Mouse (Mus musculus): ENCODE data around the gene Zfp974. TPM values are rescaled to one million over a fixed set of nuclear protein-coding genes. Genes with fewer than 3 reads are reported as not detected.
A peak's percentile ranks its signal among the peaks of the same experiment; 100 is the strongest.
"Not testable (repeated sequence)": the region's sequence is repeated elsewhere in the genome, so short reads cannot be mapped to it uniquely, and the experiment has no call there.

The Zfp974 gene
- polyA plus RNA-seq, 1 experiment from 2014 or later, result 17.0 TPM

- 95% methylated on average over 4 of the region's 4 CpGs for WGBS
- H3K4me2 ChIP-seq (replicated peaks), result no peak overlapping the region
- H3K4me1 ChIP-seq (replicated peaks; ENCODE audit: control insufficient read depth, insufficient read depth, low read length), result no peaks in the 10 kb centered on the region
- DNase-seq (ENCODE audit: low spot score) (no peak), ATAC-seq (ENCODE audit: low FRiP score) (no peak)
- H3K9me3 ChIP-seq (ENCODE audit: control insufficient read depth, low read length), result 0 out of 2 replicates have a peak, but pooled peaks cover 3% of the 10 kb centered on the region
- H3K27me3 ChIP-seq (ENCODE audit: control insufficient read depth, insufficient read depth, low read length), result no peaks in the 10 kb centered on the region
- no peak overlapping the region for H3K9ac ChIP-seq
- H3K36me3 ChIP-seq (replicated peaks; ENCODE audit: control insufficient read depth, insufficient read depth), result peaks cover 13% of the 10 kb centered on the region
- H3K27ac ChIP-seq, result no peak overlapping the region
- no peak overlapping the region for H3K4me3 ChIP-seq (replicated peaks; ENCODE audit: low read length)
Measured at GRCm38 (mm10) chr7:27881721-27882120, 47.5 kb downstream of the Zfp974 start.

GRCm38 (mm10) chr7:27862578-27862977 lies 66.7 kb downstream of the Zfp974 start:
- ATAC-seq (ENCODE audit: low FRiP score); H3K36me3 ChIP-seq (replicated peaks; ENCODE audit: control insufficient read depth, insufficient read depth); DNase-seq (ENCODE audit: low spot score); H3K27me3 ChIP-seq (ENCODE audit: control insufficient read depth, insufficient read depth, low read length); H3K4me3 ChIP-seq (replicated peaks; ENCODE audit: low read length); H3K9me3 ChIP-seq (ENCODE audit: control insufficient read depth, low read length); H3K4me2 ChIP-seq (replicated peaks); H3K9ac ChIP-seq; H3K4me1 ChIP-seq (replicated peaks; ENCODE audit: control insufficient read depth, insufficient read depth, low read length); H3K27ac ChIP-seq: not testable (repeated sequence)
- WGBS, result 86% methylated on average over 5 of the region's 5 CpGs

GRCm38 (mm10) chr7:27860396-27861235 lies 68.6 kb downstream of the Zfp974 start:
- ATAC-seq (ENCODE audit: low FRiP score) (peak; percentile 71; the same call in 1 of the 2 replicates), DNase-seq (ENCODE audit: low spot score) (peak; percentile 43)
- Histone ChIP-seq H3K4me3 (replicated peaks; ENCODE audit: low read length) (peak overlapping the region; percentile 44), H3K9me3 (ENCODE audit: control insufficient read depth, low read length) (no peaks in the 10 kb centered on the region), H3K9ac (peak overlapping the region; percentile 61), H3K27ac (peak overlapping the region; percentile 32; the same call in 1 of the 2 replicates), H3K4me2 (replicated peaks) (peak overlapping the region; percentile 75), H3K27me3 (ENCODE audit: control insufficient read depth, insufficient read depth, low read length) (no peaks in the 10 kb centered on the region), H3K36me3 (replicated peaks; ENCODE audit: control insufficient read depth, insufficient read depth) (peaks cover 16% of the 10 kb centered on the region), H3K4me1 (replicated peaks; ENCODE audit: control insufficient read depth, insufficient read depth, low read length) (no peaks in the 10 kb centered on the region; the same call in 1 of the 2 replicates)
- WGBS, result under 1% methylated on average over 22 of the region's 22 CpGs

GRCm38 (mm10) chr7:27859301-27860251 lies 69.7 kb downstream of the Zfp974 start:
- Histone ChIP-seq H3K9ac (peak overlapping the region; percentile 61; the same call in 1 of the 2 replicates), H3K27ac (no peak overlapping the region)

More at GRCm38 (mm10) chr7:27859301-27860251, 69.7 kb downstream of the Zfp974 start:
- H3K4me1 ChIP-seq (replicated peaks; ENCODE audit: control insufficient read depth, insufficient read depth, low read length), result no peaks in the 10 kb centered on the region; the same call in 1 of the 2 replicates
- no peaks in the 10 kb centered on the region for H3K9me3 ChIP-seq (ENCODE audit: control insufficient read depth, low read length)
- peak overlapping the region; percentile 44 for H3K4me3 ChIP-seq (replicated peaks; ENCODE audit: low read length)
- H3K36me3 ChIP-seq (replicated peaks; ENCODE audit: control insufficient read depth, insufficient read depth), result peaks cover 23% of the 10 kb centered on the region
- DNase-seq (ENCODE audit: low spot score) (no peak), ATAC-seq (ENCODE audit: low FRiP score) (no peak)
- H3K27me3 ChIP-seq (ENCODE audit: control insufficient read depth, insufficient read depth, low read length), result no peaks in the 10 kb centered on the region
- peak overlapping the region; percentile 75 for H3K4me2 ChIP-seq (replicated peaks)
- WGBS, result 24% methylated on average over 10 of the region's 10 CpGs

Other genes with a start within 250 kb of the Zfp974 start
- gene Zfp607b, start 240.1 kb downstream of the Zfp974 start, polyA plus RNA-seq (2014; fragmentation: Nextera tagmentation; extraction: Ambion mirVana), result 11.8 and 12.5 TPM in 2 replicates
- 92.5 and 99.3 TPM in 2 replicates for gene Zfp60, start 198.1 kb downstream of the Zfp974 start, polyA plus RNA-seq (2014; fragmentation: Nextera tagmentation; extraction: Ambion mirVana)
- 1.6 and 1.8 TPM in 2 replicates for gene Zfp626, start 122.3 kb downstream of the Zfp974 start, polyA plus RNA-seq (2014; fragmentation: Nextera tagmentation; extraction: Ambion mirVana)
- gene Zfp59, start 90.9 kb downstream of the Zfp974 start, polyA plus RNA-seq (2014; fragmentation: Nextera tagmentation; extraction: Ambion mirVana), result 11.4 and 14.9 TPM in 2 replicates
- 0.72 and 1.6 TPM in 2 replicates for gene Zfp607a, start 71.9 kb downstream of the Zfp974 start, polyA plus RNA-seq (2014; fragmentation: Nextera tagmentation; extraction: Ambion mirVana)
- gene Zfp780b, start 49.7 kb upstream of the Zfp974 start, polyA plus RNA-seq (2014; fragmentation: Nextera tagmentation; extraction: Ambion mirVana), result 23.8 and 26.1 TPM in 2 replicates
- gene Zfp850, start 84.7 kb upstream of the Zfp974 start, polyA plus RNA-seq (2014; fragmentation: Nextera tagmentation; extraction: Ambion mirVana), result 7.0 and 7.1 TPM in 2 replicates
- gene Psmc4, start 120.6 kb upstream of the Zfp974 start, polyA plus RNA-seq (2014; fragmentation: Nextera tagmentation; extraction: Ambion mirVana), result 279 and 282 TPM in 2 replicates
- 0.69 and 0.80 TPM in 2 replicates for gene Fcgbp, start 141.8 kb upstream of the Zfp974 start, polyA plus RNA-seq (2014; fragmentation: Nextera tagmentation; extraction: Ambion mirVana)
- 0.09 and 0.24 TPM in 2 replicates for gene 9530053A07Rik, start 200.0 kb upstream of the Zfp974 start, polyA plus RNA-seq (2014; fragmentation: Nextera tagmentation; extraction: Ambion mirVana)
- gene Fbl, start 240.2 kb upstream of the Zfp974 start, polyA plus RNA-seq (2014; fragmentation: Nextera tagmentation; extraction: Ambion mirVana), result 23.1 and 28.2 TPM in 2 replicates

Data from hindbrain, embryonic 14.5 days (tissue).